Mouse (Mus musculus) gastrocnemius, adult 8-10 months (tissue): ENCODE data around the gene Csf3. TPM values are rescaled to one million over a fixed set of nuclear protein-coding genes. Genes with fewer than 3 reads are reported as not detected.
"Not testable (repeated sequence)": the region's sequence is repeated elsewhere in the genome, so short reads cannot be mapped to it uniquely, and the experiment has no call there.

ENCODE experiments used
- DNase-seq, 2 experiments: peaks; one replicate each; pipeline ENCODE4 v3.0.0; 2022; ENCODE audit warnings: low spot score in 2 of 2
- total RNA-seq, 4 experiments: library from RNA; stranded (reverse); gene quantifications; 2 replicates each; pipeline ENCODE4 v1.2.4; 2022

Csf3 gene
- total RNA-seq, 4 experiments from 2014 or later, result not detected

DNA sequence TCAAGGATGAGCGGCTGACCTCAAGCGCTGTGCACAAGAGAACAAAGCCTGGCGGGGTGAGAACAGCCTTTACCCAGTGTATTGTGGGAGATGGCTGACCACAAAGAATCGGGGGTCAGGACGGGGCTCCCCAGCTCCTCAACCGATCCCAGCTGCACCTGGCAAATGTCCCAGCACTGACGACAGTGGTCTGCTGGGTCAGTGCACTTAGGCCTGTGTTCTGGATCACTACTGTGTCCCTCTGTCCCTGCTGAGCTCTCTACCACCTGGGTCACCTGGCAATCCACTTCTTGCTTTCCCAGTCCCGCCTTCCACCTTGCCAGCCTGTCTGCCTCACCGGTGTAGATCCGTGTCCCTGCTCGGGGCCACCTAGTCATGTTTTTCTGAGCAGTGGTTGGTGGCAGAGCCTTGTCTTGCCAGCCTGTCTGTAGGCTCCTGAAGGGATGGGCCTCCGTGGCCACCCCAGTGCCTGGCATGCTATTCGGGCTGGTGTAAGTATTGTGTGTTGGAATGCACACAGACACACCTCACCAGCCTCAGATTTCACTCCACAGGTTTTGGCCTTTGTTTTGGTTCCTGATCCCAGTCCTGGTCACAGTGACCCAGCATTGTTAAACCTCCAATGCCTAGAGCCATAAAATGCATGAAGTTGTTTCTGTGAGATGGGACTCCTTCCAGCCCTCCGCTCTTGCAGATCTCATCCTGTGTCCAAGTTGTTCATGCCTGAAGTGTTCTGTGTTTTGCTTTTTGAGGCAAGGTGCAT lies 4.4 kb upstream of the Csf3 start:
- DNase-seq, result no peak

DNA sequence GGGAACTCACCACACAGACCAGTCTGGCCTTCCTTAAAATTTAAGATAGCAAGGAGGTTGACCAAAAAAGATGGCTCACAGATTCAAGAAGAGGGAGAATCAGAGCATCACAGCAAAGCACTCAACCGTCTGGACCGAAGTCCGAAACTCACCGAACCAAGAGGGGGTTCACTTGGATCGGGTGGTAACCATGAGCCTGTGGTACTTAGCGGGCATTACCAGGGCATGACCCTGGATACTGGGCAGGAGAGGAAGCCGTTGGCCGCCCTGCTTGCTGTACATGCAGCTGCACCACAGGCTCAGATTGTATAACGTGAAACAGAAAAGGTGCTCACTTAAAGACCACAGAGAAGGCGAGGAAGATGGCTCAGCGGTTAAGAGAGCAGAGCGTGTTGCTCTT lies 3.8 kb upstream of the Csf3 start:
- no peak for DNase-seq

DNA sequence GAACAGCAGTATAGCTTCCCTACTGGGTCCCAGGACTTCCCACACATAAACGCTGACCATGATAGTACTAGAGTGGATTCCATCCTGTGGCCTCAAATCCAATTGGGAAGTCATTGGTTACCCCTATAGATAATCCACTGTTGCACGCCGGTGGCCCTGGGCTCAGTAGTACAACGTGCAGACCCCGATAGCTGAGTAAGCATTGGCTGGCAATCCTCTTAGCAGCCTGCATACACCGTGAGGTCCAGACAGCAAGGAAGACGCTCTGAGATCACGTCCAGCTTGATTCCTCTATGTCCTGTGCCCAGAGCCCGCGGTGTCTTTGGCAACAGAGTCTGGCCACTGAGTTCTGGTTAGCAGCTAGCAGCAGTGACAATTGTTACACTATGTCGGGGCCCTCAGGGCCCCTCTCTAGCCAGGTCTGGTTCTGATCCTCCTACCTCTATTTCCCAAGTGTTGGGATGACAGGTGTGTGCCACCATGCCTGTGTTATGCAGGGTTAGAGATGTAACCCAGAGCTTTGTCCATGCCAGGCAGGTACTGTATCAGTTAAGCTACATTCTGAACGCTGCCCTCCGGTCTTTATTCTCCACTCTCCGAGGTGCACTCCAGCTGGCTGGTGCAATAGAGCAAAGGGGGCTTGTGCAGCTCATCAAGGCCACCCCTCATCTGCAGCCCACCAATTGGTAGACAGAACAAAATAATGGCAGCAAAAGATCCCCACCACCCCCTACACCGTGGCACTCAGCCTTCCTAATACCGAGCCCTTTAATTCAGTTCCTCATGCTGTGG lies 2.0 kb upstream of the Csf3 start:
- DNase-seq, result no peak

DNA sequence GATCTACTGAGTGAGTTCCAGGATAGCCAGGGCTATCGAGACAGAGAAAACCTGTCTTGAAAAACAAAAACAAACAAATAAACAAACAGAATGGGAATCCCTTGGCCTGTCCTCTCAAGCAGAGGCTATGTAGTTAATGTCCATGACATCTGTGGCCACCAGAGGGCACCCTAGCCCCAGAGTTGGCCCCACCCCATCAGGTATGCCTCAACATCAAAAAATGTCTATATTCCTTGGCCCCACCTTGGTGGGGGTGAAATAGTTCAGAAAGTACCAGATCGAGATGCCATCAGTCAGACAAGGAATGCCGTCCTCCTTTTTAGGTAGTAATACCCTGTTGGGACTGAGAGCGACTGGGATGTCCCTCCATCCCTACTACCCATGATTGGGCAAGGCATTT lies 1.2 kb upstream of the Csf3 start:
- peak; percentile 51 to 59 for DNase-seq

DNA sequence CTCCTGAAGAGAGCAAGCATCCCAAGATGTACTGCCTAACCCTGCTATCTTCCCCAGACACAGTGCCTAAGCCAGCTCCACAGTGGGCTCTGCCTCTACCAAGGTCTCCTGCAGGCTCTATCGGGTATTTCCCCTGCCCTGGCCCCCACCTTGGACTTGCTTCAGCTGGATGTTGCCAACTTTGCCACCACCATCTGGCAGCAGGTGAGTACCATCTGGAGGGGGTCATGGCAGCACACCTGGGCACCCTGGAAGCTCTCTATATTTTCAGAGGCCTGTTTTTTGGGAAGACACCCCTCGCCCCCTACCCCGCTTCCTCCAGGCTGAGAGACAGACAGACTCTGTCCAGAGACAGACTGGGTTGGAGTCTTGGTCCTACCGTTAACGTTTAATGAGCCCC lies 1.3 kb downstream of the Csf3 start:
- no peak for DNase-seq

DNA sequence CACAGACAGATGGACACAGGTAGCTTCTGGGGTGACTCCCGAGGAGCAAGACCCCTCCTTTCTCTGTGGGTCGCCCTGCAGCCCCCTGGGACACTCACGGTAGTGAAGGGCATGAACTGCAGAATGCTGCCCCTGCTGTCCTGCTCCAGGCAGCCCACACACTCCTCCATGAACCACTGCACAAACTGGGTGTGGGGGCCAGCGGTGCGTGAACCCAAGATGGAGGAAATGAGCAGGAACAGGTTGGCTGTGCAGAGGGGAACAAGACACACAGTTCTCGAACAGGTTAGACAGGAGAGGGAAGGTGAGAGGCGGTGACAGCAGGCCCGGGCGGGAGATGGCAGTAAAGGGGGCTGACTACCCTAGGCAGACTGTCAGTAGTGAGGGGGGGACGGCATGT lies 4.0 kb downstream of the Csf3 start:
- no peak for DNase-seq

DNA sequence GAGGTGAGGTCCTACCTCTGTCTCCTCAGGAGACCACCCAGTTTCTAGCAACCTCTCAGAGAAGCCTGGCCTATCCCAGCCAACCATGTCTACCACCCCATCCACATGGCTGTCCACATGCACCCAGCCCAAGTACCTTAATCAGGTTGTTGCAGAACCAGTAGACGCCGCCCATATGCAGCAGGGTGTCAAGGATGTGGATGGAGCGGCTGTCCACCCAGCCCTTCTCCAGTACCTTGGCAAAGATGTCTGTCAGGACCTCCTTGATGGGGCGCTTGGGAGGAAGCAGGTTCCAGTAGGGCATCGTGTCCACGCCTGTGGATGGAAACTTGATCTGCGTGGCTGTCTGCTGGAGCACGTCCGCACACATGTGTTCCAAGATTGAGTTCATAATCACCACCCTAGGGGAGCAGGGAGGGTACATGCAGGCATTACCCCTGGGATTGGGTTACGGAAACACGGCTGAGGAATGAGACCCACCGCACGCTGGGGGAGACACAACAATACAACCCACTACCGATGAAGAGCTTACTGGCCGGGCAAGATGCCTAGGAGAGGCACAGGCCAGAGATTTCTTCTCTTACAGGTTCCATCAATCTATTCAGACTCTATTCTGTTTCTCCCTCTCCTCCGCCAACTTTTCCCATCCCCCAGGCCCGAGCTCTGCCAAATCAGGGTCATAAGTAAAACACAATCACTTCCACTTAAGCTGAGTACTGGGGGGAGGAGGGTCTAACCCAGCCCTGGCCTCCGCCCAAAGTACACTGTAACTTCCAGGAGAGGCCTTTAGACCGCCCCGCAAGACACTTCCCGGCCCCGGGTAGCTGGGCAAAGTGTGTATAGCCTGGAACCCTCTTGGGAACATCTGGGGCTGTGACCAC lies 6.6 kb downstream of the Csf3 start:
- DNase-seq, result no peak

DNA sequence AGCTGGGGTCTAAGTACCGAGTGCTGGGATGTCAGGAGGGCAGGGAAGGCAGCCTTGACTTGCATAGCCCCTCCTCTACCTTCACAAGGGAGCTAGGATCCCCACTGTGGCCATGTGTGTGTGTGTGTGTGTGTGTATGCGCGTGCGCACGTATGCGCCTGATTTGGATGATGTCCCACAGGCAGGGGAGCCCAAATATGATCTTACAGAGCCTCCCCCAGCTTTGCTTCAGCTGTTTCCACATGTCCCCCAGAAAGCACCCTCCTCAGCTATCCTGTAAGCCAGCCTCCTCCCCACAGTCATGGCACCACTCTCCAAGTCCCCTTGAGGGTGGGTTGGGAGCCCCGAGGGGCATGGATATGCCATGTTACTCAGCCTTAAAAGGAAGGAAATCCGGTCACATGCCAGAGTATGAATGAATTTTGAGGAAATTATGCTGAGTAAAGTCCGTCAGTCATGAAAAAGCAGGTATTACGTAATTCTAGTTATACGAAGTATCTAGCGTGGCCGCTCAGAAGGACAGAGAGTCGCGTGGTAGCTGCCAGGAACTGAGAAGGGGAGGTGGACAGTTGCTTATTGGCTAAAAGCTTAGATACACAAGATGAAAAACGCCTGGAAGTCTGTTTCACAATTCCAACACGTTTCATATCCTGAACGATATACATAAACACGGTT lies 7.4 kb downstream of the Csf3 start:
- no peak for DNase-seq

DNA sequence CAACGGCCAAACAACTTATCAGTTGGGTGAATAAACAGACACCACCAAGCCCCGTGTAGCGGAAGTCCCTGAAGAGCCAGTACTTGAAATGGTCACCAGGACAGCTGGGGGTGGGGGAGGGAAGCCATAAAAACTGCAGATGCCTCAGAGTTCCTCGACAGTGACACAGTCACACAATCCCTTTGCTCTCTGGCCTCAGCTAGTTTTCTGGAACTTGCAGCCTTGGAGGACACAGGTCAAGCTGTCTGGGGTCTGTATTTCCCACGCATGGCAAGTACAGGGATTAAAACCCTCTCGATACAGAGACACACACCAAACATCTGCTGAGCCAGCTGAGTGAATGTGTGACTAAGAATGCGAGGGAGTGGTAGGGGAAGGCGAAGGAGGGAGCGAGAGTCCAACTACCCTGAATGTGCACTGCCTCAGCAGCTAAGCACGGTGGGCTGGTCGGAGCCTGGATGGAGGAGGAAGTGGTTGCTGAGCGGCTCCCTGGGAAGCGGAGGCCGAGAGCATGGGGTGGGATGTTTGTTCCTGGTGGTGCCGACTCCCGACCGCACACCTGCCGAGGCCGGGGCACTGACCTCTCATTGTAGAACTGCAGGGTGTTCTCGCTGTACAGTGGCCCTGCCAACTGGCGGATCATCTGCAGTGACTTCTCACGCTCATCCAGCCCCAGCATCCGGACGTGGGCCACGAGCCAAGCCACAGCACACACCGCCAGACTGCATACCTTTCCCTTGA lies 8.1 kb downstream of the Csf3 start:
- peak in 1 of 2 experiments; percentile 31 for DNase-seq

DNA sequence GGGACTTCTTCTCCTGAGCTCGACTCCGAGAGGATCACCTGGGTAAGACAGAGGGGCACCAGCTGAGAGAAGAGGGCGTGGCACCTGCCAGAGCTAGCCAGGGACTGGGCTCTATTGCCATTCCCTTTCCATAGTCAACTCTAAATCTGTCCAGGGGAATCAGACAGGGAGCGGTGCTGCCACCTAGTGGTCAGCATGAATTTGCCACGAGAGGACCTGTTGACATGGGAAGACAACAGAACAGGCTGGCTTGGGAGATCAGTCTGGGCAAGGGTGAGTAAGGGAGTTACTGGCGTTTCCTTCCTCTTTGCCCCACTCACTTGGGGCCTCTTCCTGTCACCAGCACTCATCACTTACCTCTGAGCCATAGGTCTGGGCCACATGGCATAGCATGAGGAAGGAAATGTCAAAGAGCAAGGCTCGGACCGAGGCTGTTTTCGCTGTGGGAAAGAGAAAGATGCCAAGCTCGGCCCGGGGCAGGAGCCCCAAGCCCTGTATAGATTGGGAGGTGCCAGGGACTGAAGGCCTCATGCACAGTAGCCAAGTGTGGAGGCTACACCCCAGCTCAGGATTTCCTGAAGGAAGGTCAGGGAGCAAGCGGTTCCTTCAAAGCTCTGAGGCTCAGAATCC lies 9.5 kb downstream of the Csf3 start:
- DNase-seq, result peak; percentile 72 to 75

DNA sequence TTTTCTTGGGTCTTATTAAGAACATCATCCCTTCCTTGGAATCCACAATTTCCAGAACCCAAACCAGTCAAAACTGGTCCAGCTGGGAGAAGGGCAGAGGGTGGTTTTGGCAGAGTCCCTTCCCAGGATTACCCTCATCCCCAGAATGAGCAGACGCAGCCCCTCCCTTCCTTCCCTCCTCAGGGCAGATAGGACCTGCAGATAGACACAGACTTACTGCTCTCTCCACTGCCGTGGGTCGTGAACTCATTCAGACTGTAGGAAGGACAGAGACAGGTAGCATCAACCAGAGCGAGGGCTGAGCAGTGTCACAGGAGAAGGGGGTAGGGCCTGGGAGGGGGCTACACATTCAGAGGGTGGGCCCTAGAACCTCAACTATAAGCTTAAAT lies 10.0 kb downstream of the Csf3 start:
- DNase-seq, result no peak

DNA sequence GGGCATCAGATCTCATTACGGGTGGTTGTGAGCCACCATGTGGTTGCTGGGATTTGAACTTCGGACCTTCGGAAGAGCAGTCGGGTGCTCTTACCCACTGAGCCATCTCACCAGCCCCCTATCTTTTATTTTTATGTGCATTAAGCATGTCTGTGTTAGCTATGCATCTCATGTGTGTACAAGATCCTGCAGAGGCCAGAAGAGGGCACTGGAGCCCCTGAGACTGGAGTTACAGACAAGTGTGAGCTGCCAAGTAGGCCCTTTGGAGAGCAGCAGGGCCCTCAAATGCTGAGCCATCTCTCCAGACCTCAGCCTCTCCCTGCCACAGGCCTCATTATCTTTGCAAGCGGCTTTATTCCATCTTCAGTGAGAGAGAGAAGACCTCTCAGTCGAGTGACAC lies 10.9 kb downstream of the Csf3 start:
- DNase-seq, result not testable (repeated sequence)

DNA sequence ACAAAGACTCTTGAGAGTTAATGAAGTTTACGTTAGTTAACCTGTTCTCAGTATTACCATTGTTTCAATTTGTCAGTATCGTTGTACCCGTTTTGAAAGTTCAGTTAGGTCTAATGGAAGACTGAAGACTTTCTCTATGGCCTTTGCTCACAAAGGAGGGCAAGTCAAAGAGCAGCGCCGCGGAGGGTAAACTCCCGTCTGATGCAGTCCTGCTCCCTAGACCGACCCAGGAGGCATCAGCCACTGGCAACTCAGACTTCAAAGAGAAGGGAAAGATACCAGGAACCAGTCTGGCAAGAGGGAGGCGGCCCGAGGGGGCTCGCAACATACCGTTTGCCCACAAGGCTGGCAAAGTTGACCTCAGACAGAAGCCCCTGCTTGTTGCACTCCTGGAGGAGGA lies 12.6 kb downstream of the Csf3 start:
- no peak for DNase-seq

DNA sequence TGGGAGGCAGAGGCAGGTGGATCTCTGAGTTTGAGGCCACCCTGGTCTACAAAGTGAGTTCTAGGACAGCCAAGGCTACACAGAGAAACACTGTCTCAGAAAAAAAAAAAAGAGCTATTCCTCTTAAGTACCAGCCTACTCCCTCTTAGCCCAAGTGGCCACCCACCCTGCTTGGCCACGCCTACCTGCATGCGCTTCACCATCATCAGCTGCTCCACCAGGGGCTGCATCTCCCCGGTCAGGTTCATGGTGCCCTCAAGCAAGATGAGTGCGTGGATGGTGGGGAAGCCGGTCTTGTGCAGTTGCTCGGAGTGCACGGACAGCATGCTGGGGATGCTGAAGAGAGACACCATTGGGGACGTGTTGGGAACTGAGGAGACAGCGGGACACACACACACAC lies 14.9 kb downstream of the Csf3 start:
- DNase-seq, result no peak

DNA sequence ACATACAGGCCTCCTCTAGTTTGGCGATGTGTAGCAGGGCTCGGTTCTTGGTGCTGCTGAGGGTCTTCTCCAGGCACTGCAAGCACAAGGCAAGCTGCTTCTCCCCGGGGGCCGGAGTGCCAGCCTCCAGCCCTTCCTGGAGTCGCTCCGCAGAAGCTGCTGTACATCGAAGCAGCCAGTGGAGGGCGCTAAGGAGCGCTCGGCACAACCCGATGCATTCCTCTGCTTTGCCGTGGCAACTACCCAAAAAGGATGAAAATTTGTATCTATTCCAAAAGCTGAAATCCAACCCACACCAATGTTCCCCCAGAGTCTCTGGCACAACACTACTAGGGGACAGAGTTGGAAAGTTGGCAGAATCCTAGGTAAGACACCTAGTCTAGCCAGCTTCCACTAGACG lies 16.8 kb downstream of the Csf3 start:
- peak; percentile 67 to 76 for DNase-seq

DNA sequence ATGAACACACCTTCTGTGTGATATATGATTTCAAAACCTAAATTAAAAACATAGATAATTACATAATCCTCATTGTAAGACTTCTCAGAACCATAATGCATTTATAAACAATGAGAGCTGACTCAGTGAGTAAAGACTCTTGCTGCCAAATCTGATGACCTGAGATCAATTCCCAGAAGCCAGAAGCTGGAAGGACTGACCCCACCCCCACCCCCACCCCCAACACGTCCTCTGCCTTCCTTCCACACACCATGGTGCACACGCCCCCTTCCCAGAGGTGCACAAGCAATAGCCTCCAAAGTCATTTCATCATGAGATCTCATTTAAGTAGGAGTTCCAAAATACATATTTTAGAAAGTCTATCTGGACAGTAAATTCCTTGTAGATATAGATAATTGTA lies 19.7 kb downstream of the Csf3 start:
- no peak for DNase-seq

DNA sequence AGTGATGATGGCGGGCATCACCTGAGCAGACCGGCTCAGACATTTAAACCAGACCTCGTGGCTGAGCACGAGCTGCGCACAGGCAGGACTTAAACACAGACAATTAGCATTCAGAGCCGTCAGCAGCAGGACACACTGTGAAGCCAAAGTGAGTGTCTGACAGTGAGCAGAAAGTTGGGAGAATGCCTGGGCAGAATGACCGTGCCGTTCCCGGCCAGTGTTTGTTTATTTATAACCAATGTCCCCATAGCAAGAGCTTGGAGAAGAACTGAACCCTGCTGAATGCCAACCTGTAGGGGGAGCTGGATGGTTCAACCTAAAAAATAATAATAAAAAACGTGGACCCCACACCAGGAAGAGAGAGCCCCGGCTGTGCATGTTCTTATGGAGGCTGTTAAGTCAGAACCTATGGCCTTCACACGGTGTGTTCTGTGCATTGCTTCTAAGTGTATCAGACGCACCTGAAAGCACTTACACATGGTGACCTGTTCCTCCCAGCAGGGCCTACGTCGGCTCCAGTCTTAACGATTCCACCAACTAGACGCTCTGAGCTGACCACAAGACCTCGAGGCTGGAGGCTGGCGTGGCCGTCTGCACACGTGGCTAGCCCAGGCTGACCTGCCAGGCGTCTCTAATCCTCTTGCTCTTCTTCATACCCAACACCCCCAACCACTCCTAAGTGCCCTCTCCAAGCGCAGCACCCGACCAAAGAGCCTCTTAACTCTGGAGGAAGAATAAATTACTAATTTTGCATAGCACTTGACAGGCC lies 20.6 kb downstream of the Csf3 start:
- DNase-seq, result peak; percentile 84 to 88

DNA sequence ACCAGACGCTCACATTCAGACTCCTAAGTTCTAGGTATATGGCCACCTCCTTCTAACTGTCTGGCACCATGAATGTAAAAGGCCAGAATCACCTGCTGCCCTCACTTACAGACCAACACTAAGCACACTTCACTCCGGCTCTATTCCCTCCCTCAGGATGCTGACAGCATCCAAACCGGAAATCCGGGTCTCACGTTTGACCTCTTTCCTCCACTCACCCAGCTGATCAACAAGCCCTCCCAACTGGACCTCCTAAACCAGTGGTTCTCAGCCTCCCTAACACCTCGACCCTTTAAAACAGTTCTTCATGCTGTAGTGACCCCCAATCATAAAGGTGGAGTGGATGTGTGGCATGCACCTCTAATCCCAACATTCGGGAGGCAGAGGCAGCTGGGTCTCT lies 22.0 kb downstream of the Csf3 start:
- DNase-seq, result no peak

DNA sequence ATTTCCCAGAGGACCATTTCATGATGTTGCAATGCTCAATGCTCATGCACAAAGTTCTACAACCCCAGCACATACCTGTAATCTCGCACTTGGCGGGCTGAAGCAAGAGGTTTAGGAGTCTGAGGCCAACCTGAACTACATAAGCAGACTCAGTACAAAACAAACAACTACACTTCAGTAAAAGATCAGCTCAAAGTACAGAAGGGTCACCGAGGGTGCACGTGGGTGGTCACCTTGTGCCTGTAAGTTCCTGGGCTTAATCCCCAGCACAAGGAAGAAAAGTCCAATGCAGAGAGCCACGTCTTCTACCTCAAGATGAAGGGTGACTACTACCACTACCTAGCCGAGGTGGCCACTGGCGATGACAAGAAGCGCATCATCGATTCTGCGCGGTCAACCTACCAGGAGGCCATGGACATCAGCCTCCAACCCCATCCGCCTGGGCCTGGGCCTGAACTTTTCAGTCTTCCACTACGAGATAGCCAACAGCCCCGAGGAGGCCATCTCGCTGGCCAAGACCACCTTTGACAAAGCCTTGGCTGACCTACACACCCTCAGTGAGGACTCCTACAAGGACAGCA lies 25.0 kb downstream of the Csf3 start:
- no peak for DNase-seq
